Mouse (Mus musculus) stomach, postnatal 0 days (tissue): ENCODE measurements around the gene Cnot10.

Experiments used
- CTCF ChIP-seq: IDR thresholded peaks from 2 replicates; pipeline ENCODE4 v1.5.1; 2016; ENCODE audit warnings: antibody characterized with exemption, low read depth, mild to moderate bottlenecking, moderate library complexity
- EP300 ChIP-seq: optimal IDR thresholded peaks from 2 replicates; pipeline ENCODE3; 2016; ENCODE audit warnings: antibody characterized with exemption

- no peak for TF ChIP-seq EP300
- no peak for TF ChIP-seq CTCF
These were observed 40.0 kb upstream of the Cnot10 start for GRCm38 (mm10) chr9:114679944-114680343.
